Mouse (Mus musculus): Measurements from ENCODE around the gene St6galnac3. TPM values are rescaled to one million over a fixed set of nuclear protein-coding genes. Genes with fewer than 3 reads are reported as not detected.

The St6galnac3 gene
- total and polyA plus RNA-seq, 2 experiments from 2014 or later = 6.9 to 16.6 TPM

GRCm38 (mm10) chr3:153185117-153185516 is 539.9 kb downstream of the St6galnac3 start:
- no peak for DNase-seq
- Histone ChIP-seq H3K9ac (no peak overlapping the region), H3K4me1 (ENCODE audit: insufficient read depth) (no peaks in the 10 kb centered on the region), H3K36me3 (ENCODE audit: insufficient read depth) (no peaks in the 10 kb centered on the region), H3K27me3 (ENCODE audit: insufficient read depth, low read length) (no peaks in the 10 kb centered on the region), H3K4me2 (ENCODE audit: low read depth) (no peak overlapping the region), H3K27ac (ENCODE audit: low read depth, low read length) (no peak overlapping the region), H3K9me3 (ENCODE audit: low read length) (no peaks in the 10 kb centered on the region), H3K4me3 (ENCODE audit: low read depth, low read length) (no peak overlapping the region)
- WGBS = 65% methylated on average over 3 of the region's 3 CpGs
- ATAC-seq = no peak
- no peak for TF ChIP-seq CTCF (IDR thresholded peaks at IDR 0.05; ENCODE audit: low read depth)

GRCm38 (mm10) chr3:153181242-153181641 is 543.7 kb downstream of the St6galnac3 start:
- Histone ChIP-seq H3K9me3 (ENCODE audit: low read length) (no peaks in the 10 kb centered on the region), H3K27me3 (ENCODE audit: insufficient read depth, low read length) (no peaks in the 10 kb centered on the region), H3K4me2 (ENCODE audit: low read depth) (no peak overlapping the region), H3K4me3 (ENCODE audit: low read depth, low read length) (no peak overlapping the region), H3K27ac (ENCODE audit: low read depth, low read length) (no peak overlapping the region), H3K4me1 (ENCODE audit: insufficient read depth) (no peaks in the 10 kb centered on the region), H3K9ac (no peak overlapping the region), H3K36me3 (ENCODE audit: insufficient read depth) (no peaks in the 10 kb centered on the region)
- no peak for DNase-seq
- no peak for ATAC-seq
- 64% methylated on average over 6 of the region's 6 CpGs for WGBS
- TF ChIP-seq CTCF (IDR thresholded peaks at IDR 0.05; ENCODE audit: low read depth) = no peak

GRCm38 (mm10) chr3:153176749-153177148 is 548.2 kb downstream of the St6galnac3 start:
- H3K9ac ChIP-seq = no peak overlapping the region
- H3K27ac ChIP-seq (ENCODE audit: low read depth, low read length) = no peak overlapping the region
- WGBS = 56% methylated on average over 4 of the region's 4 CpGs
- no peaks in the 10 kb centered on the region for H3K4me1 ChIP-seq (ENCODE audit: insufficient read depth)
- ATAC-seq = no peak
- no peaks in the 10 kb centered on the region for H3K27me3 ChIP-seq (ENCODE audit: insufficient read depth, low read length)
- no peak overlapping the region for H3K4me2 ChIP-seq (ENCODE audit: low read depth)
- H3K4me3 ChIP-seq (ENCODE audit: low read depth, low read length) = no peak overlapping the region
- H3K9me3 ChIP-seq (ENCODE audit: low read length) = no peaks in the 10 kb centered on the region
- no peaks in the 10 kb centered on the region for H3K36me3 ChIP-seq (ENCODE audit: insufficient read depth)
- no peak for DNase-seq
- TF ChIP-seq CTCF (IDR thresholded peaks at IDR 0.05; ENCODE audit: low read depth) = no peak

- DNase-seq = no peak
- H3K27ac ChIP-seq (ENCODE audit: low read depth, low read length) = no peak overlapping the region
Observed at GRCm38 (mm10) chr3:153176325-153176724, 548.6 kb downstream of the St6galnac3 start.

GRCm38 (mm10) chr3:153174336-153175033 is 550.5 kb downstream of the St6galnac3 start:
- no peaks in the 10 kb centered on the region for H3K36me3 ChIP-seq (ENCODE audit: insufficient read depth)
- H3K4me2 ChIP-seq (ENCODE audit: low read depth) = no peak overlapping the region
- no peaks in the 10 kb centered on the region for H3K9me3 ChIP-seq (ENCODE audit: low read length)
- no peak overlapping the region for H3K27ac ChIP-seq (ENCODE audit: low read depth, low read length)
- DNase-seq (no peak), ATAC-seq (no peak)
- H3K27me3 ChIP-seq (ENCODE audit: insufficient read depth, low read length) = no peaks in the 10 kb centered on the region
- no peak for TF ChIP-seq CTCF (IDR thresholded peaks at IDR 0.05; ENCODE audit: low read depth)
- no peaks in the 10 kb centered on the region for H3K4me1 ChIP-seq (ENCODE audit: insufficient read depth)
- no peak overlapping the region for H3K9ac ChIP-seq
- H3K4me3 ChIP-seq (ENCODE audit: low read depth, low read length) = no peak overlapping the region
- 81% methylated on average over 11 of the region's 11 CpGs for WGBS

More at GRCm38 (mm10) chr3:153176325-153176724, 548.6 kb downstream of the St6galnac3 start:
- H3K4me2 ChIP-seq (ENCODE audit: low read depth) = no peak overlapping the region
- H3K27me3 ChIP-seq (ENCODE audit: insufficient read depth, low read length) = no peaks in the 10 kb centered on the region
- ATAC-seq = no peak
- WGBS = 27% methylated on average over 6 of the region's 6 CpGs
- TF ChIP-seq CTCF (IDR thresholded peaks at IDR 0.05; ENCODE audit: low read depth) = peak; percentile 44
- H3K9ac ChIP-seq = no peak overlapping the region
- H3K4me1 ChIP-seq (ENCODE audit: insufficient read depth) = no peaks in the 10 kb centered on the region
- H3K4me3 ChIP-seq (ENCODE audit: low read depth, low read length) = no peak overlapping the region
- no peaks in the 10 kb centered on the region for H3K9me3 ChIP-seq (ENCODE audit: low read length)
- H3K36me3 ChIP-seq (ENCODE audit: insufficient read depth) = no peaks in the 10 kb centered on the region

- no peaks in the 10 kb centered on the region for H3K4me1 ChIP-seq (ENCODE audit: insufficient read depth)
- WGBS = 91% methylated on average over 2 of the region's 2 CpGs
- TF ChIP-seq CTCF (IDR thresholded peaks at IDR 0.05; ENCODE audit: low read depth) = no peak
- no peaks in the 10 kb centered on the region for H3K27me3 ChIP-seq (ENCODE audit: insufficient read depth, low read length)
- H3K27ac ChIP-seq (ENCODE audit: low read depth, low read length) = no peak overlapping the region
- no peak overlapping the region for H3K4me3 ChIP-seq (ENCODE audit: low read depth, low read length)
- no peak overlapping the region for H3K4me2 ChIP-seq (ENCODE audit: low read depth)
- no peak overlapping the region for H3K9ac ChIP-seq
- H3K9me3 ChIP-seq (ENCODE audit: low read length) = no peaks in the 10 kb centered on the region
- DNase-seq = no peak
- no peak for ATAC-seq
- H3K36me3 ChIP-seq (ENCODE audit: insufficient read depth) = no peaks in the 10 kb centered on the region
Observed at GRCm38 (mm10) chr3:153173567-153173966, 551.4 kb downstream of the St6galnac3 start.

- Histone ChIP-seq H3K27me3 (ENCODE audit: insufficient read depth, low read length) (no peaks in the 10 kb centered on the region), H3K9ac (no peak overlapping the region), H3K36me3 (ENCODE audit: insufficient read depth) (no peaks in the 10 kb centered on the region), H3K4me1 (ENCODE audit: insufficient read depth) (no peaks in the 10 kb centered on the region), H3K4me2 (ENCODE audit: low read depth) (no peak overlapping the region), H3K27ac (ENCODE audit: low read depth, low read length) (no peak overlapping the region), H3K9me3 (ENCODE audit: low read length) (no peaks in the 10 kb centered on the region), H3K4me3 (ENCODE audit: low read depth, low read length) (no peak overlapping the region)
- no peak for TF ChIP-seq CTCF (IDR thresholded peaks at IDR 0.05; ENCODE audit: low read depth)
- ATAC-seq (no peak), DNase-seq (no peak)
- 86% methylated on average over 4 of the region's 4 CpGs for WGBS
Observed at GRCm38 (mm10) chr3:153170146-153170545, 554.8 kb downstream of the St6galnac3 start.
